Mouse (Mus musculus) ovary, adult 2 months (tissue): ENCODE data around the gene Alkbh7. TPM values are rescaled to one million over a fixed set of nuclear protein-coding genes. Genes with fewer than 3 reads are reported as not detected.

Experiments
- polyA plus RNA-seq: library from polyadenylated mRNA; depleted of rRNA; stranded (reverse); fragments of >200 nt; gene quantifications from 2 replicates; pipeline ENCODE4 v1.2.3, GENCODE M21; 2012; rRNA removed

Gene Alkbh7
- polyA plus RNA-seq: 86.7 and 97.3 TPM in 2 replicates

DNA sequence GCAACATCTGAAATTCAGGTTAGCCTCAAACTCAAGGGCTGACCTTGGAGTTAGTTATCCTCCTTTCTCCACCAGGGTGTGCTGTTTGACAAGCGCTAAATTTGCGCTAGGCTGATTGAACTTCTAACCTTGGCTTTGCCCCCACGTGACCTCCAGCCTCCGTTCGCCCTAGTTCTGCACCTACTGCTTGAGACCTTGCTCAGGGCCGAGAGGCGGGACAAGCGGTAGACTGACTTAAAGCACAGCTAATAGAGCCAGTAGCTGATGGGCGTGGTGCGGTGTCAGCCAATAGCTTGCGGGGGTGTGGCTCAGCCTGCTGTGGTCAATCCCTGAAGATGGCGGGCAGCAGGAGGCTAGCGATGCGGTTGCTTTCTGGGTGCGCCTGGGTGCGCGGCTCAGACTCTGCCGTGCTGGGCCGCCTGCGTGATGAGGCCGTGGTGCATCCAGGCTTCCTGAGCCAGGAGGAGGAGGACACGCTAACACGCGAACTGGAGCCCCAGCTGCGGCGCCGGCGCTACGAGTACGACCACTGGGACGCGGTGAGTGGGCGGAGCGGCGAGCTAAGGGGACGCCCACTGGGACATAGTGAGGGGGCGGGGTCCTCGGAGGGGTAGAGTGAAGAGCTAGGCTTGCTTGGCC, at the start of gene Alkbh7:
Gene Alkbh7, plus strand, starts transcription at position 311 of the 639 bp plus-strand sequence.

DNA sequence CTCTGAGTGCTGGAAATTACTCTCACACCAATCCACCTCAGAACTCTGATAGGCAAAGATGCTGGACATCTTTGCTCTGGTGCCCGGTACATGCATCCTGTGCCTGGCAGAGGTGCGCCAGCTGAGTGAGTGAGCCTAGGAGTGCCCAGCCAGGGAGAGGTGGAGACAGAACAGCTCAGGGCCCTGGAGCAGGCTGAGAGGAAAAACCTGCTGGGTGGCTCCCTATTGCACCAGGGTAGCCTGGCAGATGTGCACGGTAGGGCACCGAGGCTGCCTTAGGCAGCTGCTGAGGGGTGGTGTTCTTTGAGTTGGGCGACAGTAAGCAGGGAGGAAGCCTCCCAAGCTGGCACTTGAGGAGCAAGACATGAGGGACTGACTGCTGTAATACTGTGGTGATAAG, 15.1 kb upstream of the Alkbh7 start, which contains the start of gene Acer1:
Gene Acer1, minus strand, starts transcription at position 114 of the 400 bp plus-strand sequence.

DNA sequence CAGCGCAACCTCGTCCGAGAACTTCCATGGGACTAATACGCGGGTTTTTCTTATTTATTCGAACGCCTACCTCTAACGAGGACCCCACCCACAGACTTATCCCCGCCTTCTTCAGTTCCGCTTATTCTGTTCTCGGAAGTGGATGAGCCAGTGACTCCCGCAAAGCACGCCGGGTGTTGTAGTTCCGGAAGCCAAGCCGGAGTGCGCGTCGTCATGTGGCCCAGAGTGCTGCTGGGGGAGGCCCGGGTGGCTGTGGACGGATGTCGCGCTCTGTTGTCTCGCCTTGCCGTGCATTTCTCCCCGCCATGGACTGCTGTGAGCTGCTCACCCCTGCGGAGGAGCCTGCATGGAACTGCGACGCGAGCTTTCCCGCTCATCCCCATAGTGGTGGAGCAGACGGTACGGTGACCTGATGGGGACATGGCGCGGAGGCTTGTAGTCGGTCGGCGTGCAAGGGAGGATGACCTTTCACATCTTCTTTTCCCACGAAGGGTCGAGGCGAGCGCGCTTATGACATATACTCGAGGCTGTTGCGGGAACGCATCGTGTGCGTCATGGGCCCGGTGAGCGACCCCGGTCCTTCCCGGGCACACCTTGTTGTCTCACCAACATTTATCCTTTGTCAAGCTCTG, 6.9 kb upstream of the Alkbh7 start, which contains the start of gene Clpp:
Gene Clpp, plus strand, starts transcription at position 191 of the 632 bp plus-strand sequence.

DNA sequence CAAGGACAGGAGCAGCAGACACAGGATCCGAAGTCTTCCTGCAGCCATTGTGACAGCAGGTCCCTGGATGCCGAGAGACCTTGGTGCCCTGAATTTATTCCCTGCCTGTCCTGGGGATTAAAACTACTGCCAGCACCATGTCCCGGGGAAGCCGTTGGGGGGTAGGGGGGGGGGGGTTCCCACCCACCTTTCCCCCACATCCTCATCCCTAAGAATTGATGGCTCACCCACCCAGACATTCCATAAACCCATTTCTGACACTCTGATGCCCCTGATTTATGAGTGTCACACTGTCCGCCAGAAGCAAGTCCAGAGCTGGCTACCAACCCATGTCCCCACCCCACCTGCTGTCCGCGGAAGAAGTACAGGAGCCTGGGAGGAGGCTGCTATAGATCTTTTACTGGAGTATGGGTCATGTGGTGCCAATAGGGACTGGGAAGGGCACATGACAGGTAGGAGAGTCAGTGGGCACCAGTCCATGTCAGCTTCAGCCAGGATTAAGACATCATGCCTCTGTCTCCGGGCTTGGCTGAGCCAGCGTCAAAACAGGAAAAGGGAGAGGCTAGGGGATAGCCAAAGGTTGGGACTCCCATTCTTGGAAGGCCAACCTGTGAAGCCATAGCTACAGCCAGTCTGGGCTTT, 3.0 kb downstream of the Alkbh7 start, which contains the start of gene Pspn:
Gene Pspn, minus strand, starts transcription at position 51 of the 642 bp plus-strand sequence.

DNA sequence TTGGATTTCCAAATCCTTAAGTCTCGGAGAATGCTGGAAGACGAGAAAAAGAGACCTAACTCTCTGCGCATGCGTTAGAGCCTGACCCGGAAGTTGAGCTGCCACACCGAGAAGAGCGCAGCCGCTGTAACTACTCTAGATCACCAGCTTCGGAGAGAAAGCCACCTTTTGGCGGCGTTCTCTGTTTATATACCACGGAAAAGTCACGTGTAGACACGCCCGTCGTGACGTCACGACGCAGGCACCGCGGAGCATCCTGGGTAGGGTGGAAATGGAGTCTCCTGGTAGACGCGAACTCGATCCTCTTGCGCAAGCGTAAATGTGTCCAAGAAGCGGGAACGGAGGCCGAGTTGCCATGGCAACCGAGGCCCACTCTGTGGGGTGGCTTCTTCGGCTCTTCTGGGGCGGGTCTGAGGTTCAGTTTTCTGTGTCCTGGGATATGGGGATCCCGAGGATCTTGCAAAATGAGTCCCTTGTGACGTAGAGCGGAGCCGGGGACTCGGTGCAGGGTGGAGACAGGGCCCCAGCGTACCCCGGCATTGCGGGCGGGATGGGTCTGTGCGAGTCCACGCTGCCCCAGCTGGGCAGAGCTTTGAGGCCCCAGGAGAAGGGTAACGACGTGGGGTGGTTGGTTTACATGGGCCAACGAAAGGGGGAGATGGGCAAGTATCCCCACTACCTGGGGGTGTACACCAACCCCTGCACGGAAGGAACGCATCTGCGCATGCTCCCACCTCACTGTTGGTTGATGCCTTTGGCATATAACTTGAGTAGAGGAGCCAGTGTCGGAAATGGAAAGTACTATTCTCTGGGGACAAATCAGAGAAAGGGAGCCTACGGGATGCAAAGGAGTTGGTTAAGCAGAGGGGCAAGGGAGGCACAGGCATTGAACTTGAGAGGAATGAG, 14.3 kb downstream of the Alkbh7 start, which contains the start of the genes Gtf2f1 and Gm17949:
Gene Gtf2f1, minus strand, starts transcription at position 53 of the 906 bp plus-strand sequence.
Gene Gm17949, plus strand, starts transcription at position 234 of the 906 bp plus-strand sequence.

DNA sequence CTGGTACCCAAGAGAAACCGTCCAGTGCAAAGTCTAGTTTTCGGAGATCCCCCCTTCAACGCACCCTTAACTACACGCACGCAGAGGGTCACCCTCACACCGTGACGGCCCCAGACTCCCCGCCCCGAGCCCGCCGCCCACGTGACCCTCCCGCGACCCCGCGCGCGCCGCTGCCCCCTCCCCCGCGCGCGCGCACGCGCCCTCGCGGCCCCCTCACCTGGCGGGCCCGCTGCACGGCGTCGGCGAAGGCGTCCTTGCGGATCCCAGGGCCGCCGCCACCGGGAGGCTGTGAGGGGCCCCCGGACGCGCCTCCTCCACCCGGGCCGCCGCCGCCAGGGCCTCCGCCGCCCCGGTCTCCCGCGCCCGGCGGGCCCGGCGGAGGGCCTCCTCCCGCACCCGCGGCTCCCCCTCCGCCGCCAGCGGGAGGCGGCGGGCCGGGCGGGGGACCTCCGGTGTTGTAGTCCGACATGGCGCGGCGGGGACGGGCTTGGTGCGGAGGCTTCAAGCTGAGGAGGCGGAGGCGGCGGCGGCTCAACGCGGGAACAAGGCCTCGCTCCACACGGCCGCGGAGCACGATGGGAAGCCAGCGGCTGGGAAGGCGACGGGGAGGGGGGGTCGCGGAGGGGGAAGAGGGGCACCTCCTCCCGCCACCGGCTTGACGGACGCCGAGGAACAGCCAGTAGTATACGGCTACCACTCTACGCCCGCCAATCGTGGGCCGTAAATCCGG, 34.0 kb downstream of the Alkbh7 start, which contains the start of gene Khsrp:
Gene Khsrp, minus strand, starts transcription at position 592 of the 730 bp plus-strand sequence.

DNA sequence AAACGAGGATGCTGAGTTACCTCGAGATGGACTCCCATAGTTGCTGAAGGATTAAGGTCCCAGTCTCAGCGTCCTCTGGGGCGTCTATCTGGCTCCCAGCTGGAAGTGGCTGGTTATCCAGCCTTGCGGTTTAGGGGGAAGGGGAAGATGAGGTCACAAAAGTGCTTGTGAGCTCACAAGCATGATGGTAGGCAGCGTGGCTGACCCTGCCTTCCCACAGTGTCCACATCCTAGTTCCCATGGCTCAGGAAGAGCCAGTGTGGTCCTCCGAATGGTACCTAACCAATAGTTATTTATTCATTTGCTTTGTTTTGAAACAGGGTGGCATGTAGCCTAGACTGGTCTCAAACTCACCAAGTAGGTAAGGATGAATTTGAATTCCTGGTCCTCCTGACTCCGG, 44.4 kb downstream of the Alkbh7 start, which contains the start of gene Slc25a41:
Gene Slc25a41, minus strand, starts transcription at position 101 of the 400 bp plus-strand sequence.

Other genes with a start within 250 kb of the Alkbh7 start
- 169 and 335 TPM in 2 replicates for gene Nrtn, start 239.8 kb upstream of the Alkbh7 start, polyA plus RNA-seq
- 135 and 136 TPM in 2 replicates for gene Dus3l, start 232.6 kb upstream of the Alkbh7 start, polyA plus RNA-seq
- gene Prr22, start 227.1 kb upstream of the Alkbh7 start, polyA plus RNA-seq: 3.3 and 4.8 TPM in 2 replicates
- gene Rfx2, start 166.3 kb upstream of the Alkbh7 start, polyA plus RNA-seq: 26.0 and 26.5 TPM in 2 replicates
- 0.05 TPM in 1 of 2 replicates, not detected in the other for gene Acsbg2, start 122.9 kb upstream of the Alkbh7 start, polyA plus RNA-seq
- 0.16 and 0.37 TPM in 2 replicates for gene 1700061G19Rik, start 121.9 kb upstream of the Alkbh7 start, polyA plus RNA-seq
- gene Mllt1, start 61.9 kb upstream of the Alkbh7 start, polyA plus RNA-seq: 94.1 and 98.4 TPM in 2 replicates
- gene Acer1, start 15.2 kb upstream of the Alkbh7 start, polyA plus RNA-seq: 0.14 TPM in 2 replicates
- gene Clpp, start 7.0 kb upstream of the Alkbh7 start, polyA plus RNA-seq: 290 and 341 TPM in 2 replicates
- gene Pspn, start 2.7 kb downstream of the Alkbh7 start, polyA plus RNA-seq: 1.3 and 1.6 TPM in 2 replicates
- gene Gtf2f1, start 13.9 kb downstream of the Alkbh7 start, polyA plus RNA-seq: 34.5 and 38.2 TPM in 2 replicates
- not detected in 2 replicates for gene Gm17949, start 14.1 kb downstream of the Alkbh7 start, polyA plus RNA-seq
- gene Khsrp, start 34.2 kb downstream of the Alkbh7 start, polyA plus RNA-seq: 142 and 166 TPM in 2 replicates
- gene Slc25a41, start 44.3 kb downstream of the Alkbh7 start, polyA plus RNA-seq: 0.12 and 0.25 TPM in 2 replicates
- 24.0 and 26.3 TPM in 2 replicates for gene Crb3, start 61.8 kb downstream of the Alkbh7 start, polyA plus RNA-seq
- gene Slc25a23, start 62.5 kb downstream of the Alkbh7 start, polyA plus RNA-seq: 60.7 and 77.3 TPM in 2 replicates
- gene Dennd1c, start 81.2 kb downstream of the Alkbh7 start, polyA plus RNA-seq: 5.0 and 6.5 TPM in 2 replicates
- gene Tubb4a, start 90.4 kb downstream of the Alkbh7 start, polyA plus RNA-seq: 6.7 and 6.9 TPM in 2 replicates
- 4.4 and 5.3 TPM in 2 replicates for gene Tnfsf9, start 108.0 kb downstream of the Alkbh7 start, polyA plus RNA-seq
- 0.18 and 0.34 TPM in 2 replicates for gene Cd70, start 152.4 kb downstream of the Alkbh7 start, polyA plus RNA-seq
- gene Tnfsf14, start 196.8 kb downstream of the Alkbh7 start, polyA plus RNA-seq: 0.52 and 0.68 TPM in 2 replicates
- 197 and 243 TPM in 2 replicates for gene C3, start 230.8 kb downstream of the Alkbh7 start, polyA plus RNA-seq